ENCODE assay signal across 10 mouse cellular contexts in the genomic region with DNA sequence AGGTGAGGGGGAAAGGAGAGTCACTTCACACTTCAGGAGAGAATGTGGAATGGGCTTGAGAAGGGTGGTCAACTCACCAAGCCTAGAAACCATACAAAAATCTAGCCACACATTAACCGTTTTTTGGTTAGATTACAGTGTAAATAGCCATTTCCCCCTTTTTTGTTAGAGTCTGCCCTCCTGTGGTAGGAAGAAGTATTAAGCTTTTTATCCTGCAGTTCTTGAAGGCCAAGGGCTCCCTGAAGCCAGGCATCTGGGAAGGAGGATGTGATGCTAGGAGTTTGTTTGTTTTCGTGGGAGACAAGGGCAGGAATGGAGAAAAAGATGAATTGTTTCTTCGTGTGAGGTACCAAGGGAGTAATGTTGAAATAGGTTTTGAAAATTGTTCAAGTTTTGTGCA.
A peak's percentile ranks its signal among the peaks of the same experiment; 100 is the strongest.
DNase-seq lines count a peak whose midpoint lies in the region; ATAC-seq and TF ChIP-seq lines count a peak whose summit lies in the region.
"Had no signal": no experiment of that assay in that cellular context is flagged by ENCODE, and none has a peak within 500 bp of the region (broad histone marks: within the 10 kb centered on the region; RNA-seq: fewer than 3 reads in every experiment).

No protein-coding gene starts in this region.

- H3K36me3 ChIP-seq in forebrain, postnatal 0 days (ENCODE audit: insufficient read depth), result no peaks in the 10 kb centered on the region
- no peaks in the 10 kb centered on the region for H3K36me3 ChIP-seq in forebrain, embryonic 11.5 days (ENCODE audit: control insufficient read depth, insufficient read depth, low read length)
- H3K36me3 ChIP-seq in limb, embryonic 14.5 days (ENCODE audit: control insufficient read depth, insufficient read depth, low read length), result no peaks in the 10 kb centered on the region
- no peaks in the 10 kb centered on the region for H3K36me3 ChIP-seq in limb, embryonic 10.5 days
- H3K36me3 ChIP-seq in CH12.LX (replicated peaks in 1 of 2; ENCODE audit: control insufficient read depth in 1 of 2, insufficient read depth in 1 of 2, low read length in 1 of 2), result no peaks in the 10 kb centered on the region
- H3K36me3 ChIP-seq: G1E had no signal

- no peaks in the 10 kb centered on the region for H3K9me3 ChIP-seq in forebrain, postnatal 0 days (ENCODE audit: low read length)
- no peaks in the 10 kb centered on the region for H3K9me3 ChIP-seq in forebrain, embryonic 11.5 days (ENCODE audit: control insufficient read depth, low read length)
- no peaks in the 10 kb centered on the region for H3K9me3 ChIP-seq in limb, embryonic 14.5 days (ENCODE audit: control insufficient read depth, low read length)
- H3K9me3 ChIP-seq in limb, embryonic 10.5 days (replicated peaks), result no peaks in the 10 kb centered on the region
- no peaks in the 10 kb centered on the region for H3K9me3 ChIP-seq in CH12.LX (replicated peaks; ENCODE audit: low read length)
- H3K9me3 ChIP-seq: G1E had no signal

- no peaks in the 10 kb centered on the region for H3K27me3 ChIP-seq in forebrain, postnatal 0 days (ENCODE audit: insufficient read depth, low read length)
- no peaks in the 10 kb centered on the region for H3K27me3 ChIP-seq in forebrain, embryonic 11.5 days (ENCODE audit: control insufficient read depth, insufficient read depth, low read length)
- no peaks in the 10 kb centered on the region for H3K27me3 ChIP-seq in limb, embryonic 14.5 days (ENCODE audit: control insufficient read depth, insufficient read depth, low read length)
- 0 out of 2 replicates have a peak, but pooled peaks cover 3% of the 10 kb centered on the region for H3K27me3 ChIP-seq in limb, embryonic 10.5 days (ENCODE audit: low read depth, poor library complexity, severe bottlenecking)
- no peaks in the 10 kb centered on the region for H3K27me3 ChIP-seq in CH12.LX (replicated peaks)

- ATAC-seq in forebrain, postnatal 0 days, result no peak
- no peak for ATAC-seq in forebrain, embryonic 11.5 days (replicated peaks; ENCODE audit: low FRiP score)
- no peak for ATAC-seq in limb, embryonic 14.5 days (ENCODE audit: low FRiP score, low read depth)

- H3K4me3 ChIP-seq in forebrain, postnatal 0 days (ENCODE audit: low read depth, low read length), result no peak overlapping the region
- no peak overlapping the region for H3K4me3 ChIP-seq in forebrain, embryonic 11.5 days (ENCODE audit: low read depth, low read length)
- no peak overlapping the region for H3K4me3 ChIP-seq in limb, embryonic 14.5 days (replicated peaks; ENCODE audit: low read length)
- H3K4me3 ChIP-seq in limb, embryonic 10.5 days, result no peak overlapping the region
- H3K4me3 ChIP-seq in CH12.LX (replicated peaks in 1 of 3; ENCODE audit: low read depth in 2 of 3, low read length in 2 of 3, poor library complexity in 1 of 3), result no peak overlapping the region

- dilution Hi-C loops in CH12.LX (cut with MboI; ENCODE audit: extremely low pct_ligation_motif_present, extremely low pct_unique_long_range_greater_than_20kb, low sequenced_read_pairs), result no loop called here

- H3K79me2 ChIP-seq in CH12.LX (replicated peaks; ENCODE audit: control insufficient read depth, extremely low read depth, insufficient read depth, poor library complexity, severe bottlenecking), result no peaks in the 10 kb centered on the region

- TF ChIP-seq CTCF in forebrain, postnatal 0 days (IDR thresholded peaks at IDR 0.05; ENCODE audit: low read depth), result peak; percentile 65
- TF ChIP-seq CTCF in CH12.LX (conservative IDR thresholded peaks at IDR 0.05 in 1 of 2, IDR thresholded peaks at IDR 0.05 in 1 of 2; ENCODE audit: low read depth in 2 of 2, low read length in 2 of 2), result peak in 1 of 2 experiments; percentile 63; a peak in 2 of 4 replicates

- WGBS in forebrain, postnatal 0 days, result 32% methylated on average over 3 of the region's 3 CpGs
- WGBS in forebrain, embryonic 11.5 days, result 36% methylated on average over 3 of the region's 3 CpGs
- 26% methylated on average over 3 of the region's 3 CpGs for WGBS in limb, embryonic 14.5 days
- WGBS in limb, embryonic 10.5 days, result 34% methylated on average over 3 of the region's 3 CpGs

- no peak overlapping the region for H3K4me2 ChIP-seq in forebrain, postnatal 0 days (ENCODE audit: low read depth)
- no peak overlapping the region for H3K4me2 ChIP-seq in forebrain, embryonic 11.5 days (ENCODE audit: low read depth, low read length, severe bottlenecking)
- no peak overlapping the region for H3K4me2 ChIP-seq in limb, embryonic 14.5 days (replicated peaks; ENCODE audit: low read depth, low read length, severe bottlenecking)
- no peak overlapping the region for H3K4me2 ChIP-seq in CH12.LX (ENCODE audit: insufficient read depth, low read depth, poor library complexity, severe bottlenecking)

- peak; percentile 34 for DNase-seq in forebrain, postnatal 0 days
- no peak for DNase-seq in forebrain, embryonic 11.5 days (ENCODE audit: low spot score)
- peak; percentile 12 for DNase-seq in limb, embryonic 14.5 days (ENCODE audit: low spot score)
- no peak for DNase-seq in limb, embryonic 10.5 days (ENCODE audit: low spot score)
- no peak for DNase-seq in CH12.LX (ENCODE audit: extremely low read depth)
- DNase-seq in embryo, embryonic 11 days, result peak; percentile 40
- no peak for DNase-seq in spleen, postnatal 14 days (ENCODE audit: low spot score in 2 of 2)
- no peak for DNase-seq in gastrocnemius, postnatal 10 days

- in situ Hi-C loops in CH12.LX (cut with MboI; ENCODE audit: low pct_ligation_motif_present, low pct_unique_long_range_greater_than_20kb, low sequenced_read_pairs), result loop anchor here (25.0 kb wide), 1 partner anchor 255 kb away; no protein-coding TSS in a partner anchor

- no peaks in the 10 kb centered on the region for H3K4me1 ChIP-seq in forebrain, postnatal 0 days (ENCODE audit: insufficient read depth)
- no peaks in the 10 kb centered on the region for H3K4me1 ChIP-seq in forebrain, embryonic 11.5 days (replicated peaks; ENCODE audit: control insufficient read depth, insufficient read depth, low read length)
- no peaks in the 10 kb centered on the region for H3K4me1 ChIP-seq in limb, embryonic 14.5 days (ENCODE audit: control insufficient read depth, insufficient read depth, low read length)
- H3K4me1 ChIP-seq in limb, embryonic 10.5 days, result no peaks in the 10 kb centered on the region
- no peaks in the 10 kb centered on the region for H3K4me1 ChIP-seq in CH12.LX (ENCODE audit: control insufficient read depth in 1 of 2, insufficient read depth in 2 of 2)

- H3K9ac ChIP-seq in forebrain, postnatal 0 days, result no peak overlapping the region
- H3K9ac ChIP-seq in forebrain, embryonic 11.5 days (ENCODE audit: low read length), result no peak overlapping the region
- H3K9ac ChIP-seq in limb, embryonic 14.5 days (ENCODE audit: low read depth, low read length, severe bottlenecking), result no peak overlapping the region
- no peak overlapping the region for H3K9ac ChIP-seq in CH12.LX (ENCODE audit: insufficient read depth, low read depth)

- TF ChIP-seq EP300 in CH12.LX (IDR thresholded peaks at IDR 0.05; ENCODE audit: low read length), result no peak

- TF ChIP-seq RAD21 in CH12.LX (IDR thresholded peaks at IDR 0.05; ENCODE audit: low read depth, low read length), result peak; percentile 38

- H3K27ac ChIP-seq in forebrain, postnatal 0 days (ENCODE audit: low read depth, low read length), result no peak overlapping the region
- H3K27ac ChIP-seq in forebrain, embryonic 11.5 days (ENCODE audit: low read depth, low read length), result no peak overlapping the region
- no peak overlapping the region for H3K27ac ChIP-seq in limb, embryonic 14.5 days (replicated peaks; ENCODE audit: low read depth, low read length)
- H3K27ac ChIP-seq in limb, embryonic 10.5 days, result no peak overlapping the region
- no peak overlapping the region for H3K27ac ChIP-seq in CH12.LX (ENCODE audit: insufficient read depth, low read depth)
- H3K27ac ChIP-seq: macrophage had no signal

- TF ChIP-seq POLR2A in limb, embryonic 14.5 days (IDR thresholded peaks at IDR 0.05; ENCODE audit: borderline replicate concordance, extremely low read depth, insufficient read depth, insufficient read length), result no peak
- no peak for TF ChIP-seq POLR2A in CH12.LX (IDR thresholded peaks at IDR 0.05; ENCODE audit: low read depth, low read length)

TF ChIP-seq in CH12.LX, 34 proteins besides CTCF, POLR2A, EP300 and RAD21:
- no peak for TF ChIP-seq USF1 (IDR thresholded peaks at IDR 0.05; ENCODE audit: low read depth, low read length)
- TF ChIP-seq SMC3 (IDR thresholded peaks at IDR 0.05; ENCODE audit: low read depth, low read length), result peak; percentile 21; the same call in 1 of the 2 replicates
- TF ChIP-seq RCOR1 (conservative IDR thresholded peaks at IDR 0.05; ENCODE audit: low read depth, low read length), result no peak

Comparison
In these comparisons a context has a peak if more than half of its experiments do, and no peak if none do; other contexts are left out.
1. DNase-seq: peak in forebrain, postnatal 0 days (single experiment), limb, embryonic 14.5 days (single experiment) and embryo, embryonic 11 days (single experiment); none in forebrain, embryonic 11.5 days (single experiment), limb, embryonic 10.5 days (single experiment), CH12.LX (single experiment), spleen, postnatal 14 days (0 of 2) and gastrocnemius, postnatal 10 days (single experiment).